Mouse (Mus musculus) frontal cortex, adult 2 months (tissue): ENCODE measurements at regions not wholly inside any gene's neighbourhood (a gene's known extent, or its start where the extent isn't known, plus 50 kb on each side); places are given as distances from the start of the nearest gene placed in this dataset.
"Not testable (repeated sequence)": the region's sequence is repeated elsewhere in the genome, so short reads cannot be mapped to it uniquely, and the experiment has no call there.

Experiments used
- DNase-seq, 2 experiments: peaks; one replicate each; pipeline ENCODE4 v3.0.0; 2022; ENCODE audit warnings: low spot score in 1 of 2; ENCODE audit errors: extremely low spot score in 1 of 2

DNA sequence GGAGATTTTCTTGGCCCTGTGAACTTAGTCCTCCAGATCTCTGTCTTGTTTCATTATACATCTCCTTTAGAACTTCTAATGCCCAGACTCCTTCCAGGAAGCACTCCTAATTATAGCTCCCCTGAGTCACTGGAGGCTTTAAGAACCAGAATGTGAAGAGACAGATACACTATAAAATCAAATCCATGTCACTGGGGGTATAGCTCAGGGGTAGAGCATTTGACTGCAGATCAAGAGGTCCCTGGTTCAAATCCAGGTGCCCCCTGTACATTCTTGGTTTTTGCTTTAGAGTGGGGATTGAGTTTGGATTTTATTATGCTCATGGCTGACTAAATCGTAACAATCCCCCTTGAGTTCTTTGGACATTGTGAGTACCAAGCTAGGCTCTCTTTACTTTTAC lies 62.4 kb upstream of the Acpp start:
- peak in 1 of 2 experiments; percentile 56 for DNase-seq

DNA sequence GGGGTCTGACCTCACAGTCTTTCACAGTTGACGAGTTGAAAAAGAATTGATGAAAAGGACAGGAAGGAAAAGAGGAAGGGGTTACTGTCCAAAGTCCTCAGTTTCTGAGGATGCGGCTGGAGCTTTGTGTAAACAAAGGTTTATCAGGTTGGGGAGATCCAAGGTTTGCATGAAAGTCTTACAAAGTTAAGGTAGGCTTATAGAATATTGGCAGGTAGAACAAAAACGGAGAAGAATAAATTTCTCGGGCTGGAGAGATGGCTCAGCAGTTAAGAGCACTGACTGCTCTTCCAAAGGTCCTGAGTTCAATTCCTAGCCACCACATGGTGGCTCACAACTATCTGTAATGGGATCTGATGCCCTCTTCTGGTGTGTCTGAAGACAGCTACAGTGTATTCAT lies 60.9 kb upstream of the Acpp start:
- DNase-seq, result not testable (repeated sequence)

DNA sequence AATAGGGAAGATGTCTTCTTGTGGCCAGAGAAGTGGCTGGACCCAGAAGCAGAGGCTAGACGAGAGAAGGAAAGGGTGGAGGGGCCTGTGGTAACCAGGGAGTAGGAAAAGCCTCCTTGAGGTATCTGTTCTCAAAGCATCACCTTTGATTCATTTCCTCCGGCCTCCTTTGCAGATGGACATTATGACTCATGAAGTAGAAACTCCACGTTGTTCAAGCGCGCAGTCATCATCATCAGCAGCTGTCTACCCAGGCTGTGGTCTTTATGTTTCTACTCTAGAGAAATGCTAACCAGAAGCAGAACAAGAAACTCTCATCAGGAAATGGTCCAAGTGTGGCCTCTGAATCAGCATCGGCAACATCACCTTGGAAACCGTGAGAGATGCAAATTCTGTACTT lies 50.3 kb upstream of the Acpp start:
- no peak for DNase-seq
